Mouse (Mus musculus) kidney, postnatal 14 days (tissue): ENCODE data around the gene Gjd3.
A peak's percentile ranks its signal among the peaks of the same experiment; 100 is the strongest.

Experiments
- DNase-seq: peaks from one replicate; pipeline ENCODE4 v3.0.0; 2022; ENCODE audit warnings: mixed read lengths

Gjd3 gene

DNA sequence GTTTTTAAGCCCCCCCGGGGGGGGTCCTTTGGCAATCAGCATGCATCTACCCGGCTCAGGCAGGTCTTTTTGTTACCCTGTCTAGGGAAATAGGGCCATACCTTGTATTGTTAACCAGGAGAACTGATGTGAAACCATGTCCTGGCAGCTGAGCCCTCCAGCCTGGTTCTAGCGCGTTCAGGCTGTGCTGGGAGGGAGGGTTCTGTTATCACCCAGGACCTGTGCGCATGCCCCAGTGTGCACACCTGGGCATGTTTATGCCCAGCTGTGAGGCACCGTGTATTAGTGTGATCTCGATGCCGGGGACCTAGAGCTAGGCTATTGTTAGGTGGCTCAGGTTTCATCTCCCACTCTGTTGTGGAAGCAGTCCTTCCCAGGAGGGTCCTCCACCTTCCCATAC is 21.1 kb downstream of the Gjd3 start:
- no peak for DNase-seq

- peak; percentile 64 for DNase-seq
Measured at GRCm38 (mm10) chr11:98961051-98961592, 21.7 kb downstream of the Gjd3 start.

- DNase-seq, result peak; percentile 90
Measured at GRCm38 (mm10) chr11:98960313-98960906, 22.4 kb downstream of the Gjd3 start.

DNA sequence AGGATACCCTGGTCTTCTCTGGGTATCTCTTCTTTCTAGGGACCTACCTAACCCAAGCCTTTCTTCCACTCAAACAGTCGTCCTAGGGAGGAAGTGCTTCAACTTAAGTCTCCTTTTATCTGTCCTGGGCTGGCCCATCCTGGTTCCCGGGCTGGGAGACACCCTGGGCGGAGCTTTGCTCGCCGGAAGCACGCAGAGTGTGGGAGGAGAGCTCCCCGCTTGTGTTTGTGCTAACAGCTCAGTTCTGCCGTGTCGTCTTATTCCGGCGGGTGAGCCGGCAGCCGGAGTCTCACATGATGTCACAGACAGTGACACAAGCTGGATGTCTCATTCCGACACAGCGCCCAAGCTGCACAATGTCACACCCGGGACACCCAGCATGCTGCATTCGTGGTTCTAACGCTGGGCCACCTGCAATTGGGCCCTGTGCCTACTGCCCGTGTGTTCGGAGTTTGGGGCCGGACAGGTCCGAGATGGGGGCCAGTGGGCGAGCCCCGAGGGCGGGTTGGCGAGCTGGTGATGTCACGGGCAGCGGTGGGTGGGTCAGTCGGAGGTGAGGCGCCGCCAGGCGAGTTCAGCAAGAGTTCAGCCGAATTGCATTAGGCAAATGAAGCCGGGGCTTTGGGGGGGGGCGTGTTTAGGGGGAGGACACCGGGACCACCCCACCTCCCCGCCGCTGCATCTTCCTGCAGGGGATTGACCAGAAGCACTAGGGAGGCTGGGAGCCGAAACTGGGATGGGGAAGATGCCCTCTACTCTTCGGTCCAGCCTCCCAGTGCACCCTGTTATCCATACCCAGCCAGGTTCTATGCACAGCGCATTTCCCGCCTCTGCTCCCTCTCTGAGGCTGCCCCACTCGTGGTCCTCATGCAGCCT is 23.1 kb downstream of the Gjd3 start:
- peak; percentile 92 for DNase-seq

DNA sequence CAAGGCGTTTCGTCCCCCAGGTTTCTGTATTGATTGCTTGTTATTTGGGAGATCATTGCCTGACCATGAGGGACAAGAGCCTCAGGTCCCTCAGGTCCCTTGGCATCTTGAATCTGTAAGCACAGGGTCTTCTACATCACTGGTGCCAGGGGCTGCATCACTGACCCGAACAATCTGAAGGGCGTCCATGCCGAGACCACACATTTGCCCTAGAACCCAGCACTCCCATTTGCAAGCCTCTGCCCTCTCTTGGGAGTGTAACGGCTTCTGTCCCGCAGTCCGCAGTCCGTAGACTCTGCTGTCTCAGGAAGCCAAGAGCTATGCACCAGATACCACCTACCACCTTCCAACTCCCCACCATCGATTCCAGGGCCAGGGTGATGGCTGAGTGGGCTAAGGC is 26.5 kb downstream of the Gjd3 start:
- DNase-seq, result no peak

GRCm38 (mm10) chr11:98955707-98956235 is 27.0 kb downstream of the Gjd3 start:
- DNase-seq, result no peak

- DNase-seq, result peak; percentile 67
Measured at GRCm38 (mm10) chr11:98954801-98955706, 27.8 kb downstream of the Gjd3 start.

GRCm38 (mm10) chr11:98954373-98954772 is 28.4 kb downstream of the Gjd3 start:
- DNase-seq, result peak; percentile 88

GRCm38 (mm10) chr11:98953835-98954320 is 28.9 kb downstream of the Gjd3 start:
- peak; percentile 12 for DNase-seq

GRCm38 (mm10) chr11:98953361-98953760 is 29.5 kb downstream of the Gjd3 start:
- DNase-seq, result peak; percentile 14

- no peak for DNase-seq
Measured at GRCm38 (mm10) chr11:98952736-98953135, 30.1 kb downstream of the Gjd3 start.

GRCm38 (mm10) chr11:98952111-98952510 is 30.7 kb downstream of the Gjd3 start:
- no peak for DNase-seq

DNA sequence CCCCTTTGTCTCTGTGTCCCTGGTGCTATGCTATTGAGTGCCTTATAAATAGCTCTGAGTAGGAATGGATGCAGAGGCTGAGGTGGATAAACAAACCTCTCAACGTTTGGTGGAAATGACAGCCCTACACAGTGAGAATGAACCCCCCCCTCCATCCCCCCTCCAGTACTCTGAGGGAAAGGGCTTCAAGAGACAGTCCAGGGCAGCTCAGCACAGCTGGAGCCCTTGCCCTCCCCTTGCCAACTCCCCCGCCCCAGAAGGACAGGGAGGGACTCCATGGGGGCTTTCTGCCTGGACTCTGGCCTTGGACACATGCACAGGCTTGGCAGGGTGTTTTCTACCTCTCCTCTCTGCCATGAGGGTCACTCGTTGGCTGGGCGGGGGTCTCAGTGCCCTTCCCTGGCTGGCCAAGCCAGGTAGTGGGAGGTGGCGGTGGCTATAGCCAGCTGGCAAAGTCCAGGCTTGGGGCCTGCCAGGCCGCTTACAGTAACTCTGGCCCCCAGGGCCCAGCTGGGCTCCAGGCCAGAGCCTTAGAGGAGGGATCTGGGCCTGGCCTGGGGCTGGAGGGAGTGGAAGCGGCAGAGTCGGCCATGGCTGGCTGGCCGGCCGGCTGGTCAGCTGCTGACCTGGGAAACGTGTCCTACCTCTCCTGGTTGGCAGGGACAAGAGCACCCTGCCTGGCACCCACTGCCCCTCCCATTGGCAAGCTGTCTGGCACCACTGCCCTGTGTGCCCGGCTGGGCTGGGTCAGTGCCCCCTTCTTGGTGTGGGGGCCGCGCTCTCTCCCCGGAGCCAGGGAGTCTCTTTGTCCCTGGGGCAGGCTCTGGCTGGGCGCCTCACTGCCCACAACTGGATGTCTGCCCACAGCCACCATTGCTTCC is 31.6 kb downstream of the Gjd3 start:
- DNase-seq, result peak; percentile 94

DNA sequence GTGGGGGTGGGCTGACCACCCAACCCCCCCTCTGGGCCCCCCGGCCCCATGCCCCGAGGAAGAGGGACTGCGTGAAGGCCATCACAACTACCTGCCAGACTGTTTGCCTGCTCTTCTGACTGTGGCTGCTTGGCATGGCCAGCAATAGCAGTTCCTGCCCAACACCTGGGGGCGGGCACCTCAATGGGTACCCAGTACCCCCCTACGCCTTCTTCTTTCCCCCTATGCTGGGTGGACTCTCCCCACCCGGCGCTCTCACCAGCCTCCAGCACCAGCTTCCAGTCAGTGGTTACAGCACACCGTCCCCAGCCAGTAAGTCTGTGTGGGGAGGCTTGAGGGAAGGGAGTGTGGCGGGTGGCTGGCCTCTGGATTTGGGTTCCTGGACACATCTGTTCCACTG is 32.3 kb downstream of the Gjd3 start:
- DNase-seq, result no peak

- peak; percentile 81 for DNase-seq
Measured at GRCm38 (mm10) chr11:98949958-98950460, 32.8 kb downstream of the Gjd3 start.

DNA sequence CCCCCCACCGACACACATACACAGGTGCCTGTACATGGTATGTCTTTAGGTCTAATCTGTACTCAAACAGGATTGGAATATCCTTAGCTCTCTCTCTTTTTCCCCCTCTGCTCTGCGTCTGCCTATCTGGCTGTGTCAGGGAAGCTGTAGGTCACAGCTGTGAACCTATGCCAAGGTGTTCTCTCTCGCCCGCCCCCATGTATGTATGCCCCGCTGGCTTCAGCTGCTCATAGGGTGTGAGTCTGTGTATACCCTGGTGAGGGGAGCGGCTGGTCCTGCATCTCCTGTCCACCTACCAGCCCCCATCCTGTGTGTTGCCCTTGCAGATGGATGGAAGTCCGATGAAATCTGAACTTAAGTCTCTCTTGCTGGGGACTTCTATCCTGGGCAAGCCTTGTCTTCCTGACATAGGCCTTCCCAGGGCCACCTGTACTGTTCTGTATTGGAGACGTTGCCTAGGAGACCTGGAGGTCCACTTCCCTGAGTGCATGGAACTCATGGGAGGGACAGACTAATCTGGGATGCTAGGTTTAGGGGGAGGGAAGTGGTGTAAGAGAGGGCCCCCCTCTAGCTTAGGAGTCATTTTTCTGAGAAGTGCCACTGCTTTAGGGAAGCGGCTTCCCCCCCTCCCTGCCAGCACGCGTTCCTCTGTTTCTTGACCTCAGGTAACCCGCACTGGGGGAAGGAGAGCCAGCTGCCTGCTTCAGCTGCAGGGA is 33.4 kb downstream of the Gjd3 start:
- no peak for DNase-seq

DNA sequence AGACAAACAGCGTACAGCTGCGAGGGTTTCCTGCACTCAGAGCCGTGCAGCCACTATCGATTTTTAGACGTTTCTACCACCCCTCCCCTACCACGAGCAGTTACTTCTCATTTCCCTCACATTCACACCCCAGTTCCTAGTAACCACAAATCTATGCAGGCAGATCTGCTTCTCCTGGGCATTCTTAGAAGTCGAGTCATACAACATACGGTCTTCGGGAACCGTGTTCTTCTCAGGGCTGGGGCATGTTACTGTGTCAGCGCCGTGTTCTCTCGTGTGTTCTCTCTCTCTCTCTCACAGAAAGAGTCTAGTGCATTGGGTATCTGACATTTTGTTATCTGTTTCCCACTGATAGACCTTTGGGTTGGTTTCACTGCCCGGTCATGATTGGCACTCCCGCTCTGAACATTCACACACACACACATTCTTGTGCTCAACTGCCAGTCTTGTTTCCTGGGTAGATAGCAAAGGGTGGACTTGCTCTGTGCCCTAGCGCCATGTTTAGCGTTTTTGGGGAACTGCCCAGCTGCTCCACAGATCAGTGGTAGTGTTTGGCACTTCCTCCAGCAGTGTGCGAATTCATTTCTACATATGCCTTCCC is 34.7 kb downstream of the Gjd3 start:
- DNase-seq, result no peak

DNA sequence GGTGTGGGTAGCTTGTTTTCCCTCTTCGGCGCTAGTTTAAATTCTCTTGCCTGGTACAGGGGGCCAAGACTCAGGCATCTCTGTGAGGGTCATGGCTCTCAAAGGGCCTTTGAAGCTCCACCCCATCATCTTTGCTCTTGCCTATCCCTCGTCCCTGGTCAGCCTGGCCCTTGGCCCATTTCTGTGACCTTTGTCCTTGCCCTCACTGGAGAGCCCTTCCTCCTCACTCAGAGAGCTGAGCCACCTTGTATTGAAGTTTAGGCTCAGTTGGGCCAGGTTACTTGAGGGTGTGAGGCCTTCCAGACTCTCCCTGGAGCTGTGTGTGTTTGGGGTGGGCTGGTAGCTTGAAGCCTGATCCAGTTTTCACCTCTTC is 37.2 kb downstream of the Gjd3 start:
- DNase-seq, result peak; percentile 91

- peak; percentile 12 for DNase-seq
Measured at GRCm38 (mm10) chr11:98944897-98945604, 37.8 kb downstream of the Gjd3 start.
